In genomic region chr16:13714910-13715309, GRCm38 (mm10) we compare ENCODE assay signal across 27 mouse cellular contexts. TPM values are rescaled to one million over a fixed set of nuclear protein-coding genes. Genes with fewer than 3 reads are reported as not detected.
A peak's percentile ranks its signal among the peaks of the same experiment; 100 is the strongest.
DNase-seq lines count a peak whose midpoint lies in the region; ATAC-seq and TF ChIP-seq lines count a peak whose summit lies in the region.
"Had no signal": no experiment of that assay in that cellular context is flagged by ENCODE, and none has a peak within 500 bp of the region (broad histone marks: within the 10 kb centered on the region; RNA-seq: fewer than 3 reads in every experiment).

No protein-coding gene starts in this region.

- peak; percentile 20 for DNase-seq in kidney, adult 2 months
- DNase-seq in kidney, adult 11 months: no peak
- DNase-seq in stomach, postnatal 0 days (ENCODE audit: low spot score): no peak
- DNase-seq in spleen, postnatal 14 days (ENCODE audit: low spot score in 2 of 2): no peak
- DNase-seq: adrenal gland, postnatal 25 days; cerebellum, adult 18-20 months; cerebellum, adult 9-11 months; cerebellum, postnatal 36 days; gastrocnemius, postnatal 25 days; heart, adult 18-20 months; heart, postnatal 10 days had no signal

- H3K4me1 ChIP-seq in kidney, adult 2 months (ENCODE audit: control insufficient read depth, insufficient read depth, low read length): no peaks in the 10 kb centered on the region
- 0 out of 2 replicates have a peak, but pooled peaks cover 3% of the 10 kb centered on the region for H3K4me1 ChIP-seq in intestine, embryonic 15.5 days (replicated peaks)
- H3K4me1 ChIP-seq in small intestine, adult 2 months (ENCODE audit: control insufficient read depth, insufficient read depth, insufficient read length, low read length): peaks cover 24% of the 10 kb centered on the region; the same call in 1 of the 2 replicates
- H3K4me1 ChIP-seq in stomach, postnatal 0 days (replicated peaks; ENCODE audit: control insufficient read depth, insufficient read depth): no peaks in the 10 kb centered on the region
- no peaks in the 10 kb centered on the region for H3K4me1 ChIP-seq in kidney, embryonic 16.5 days (ENCODE audit: insufficient read depth, low read length)
- H3K4me1 ChIP-seq: embryonic facial prominence, embryonic 13.5 days; heart, embryonic 10.5 days had no signal

- TF ChIP-seq EP300 in stomach, postnatal 0 days (optimal IDR thresholded peaks at IDR 0.05): no peak

- H3K36me3 ChIP-seq in kidney, adult 2 months (ENCODE audit: control insufficient read depth, insufficient read depth, low read length): no peaks in the 10 kb centered on the region
- no peaks in the 10 kb centered on the region for H3K36me3 ChIP-seq in intestine, embryonic 15.5 days
- H3K36me3 ChIP-seq in small intestine, adult 2 months (ENCODE audit: control insufficient read depth, insufficient read depth, low read length): no peaks in the 10 kb centered on the region
- no peaks in the 10 kb centered on the region for H3K36me3 ChIP-seq in stomach, postnatal 0 days (ENCODE audit: control insufficient read depth, insufficient read depth, low read length)
- H3K36me3 ChIP-seq in kidney, embryonic 16.5 days (ENCODE audit: insufficient read depth, low read length): no peaks in the 10 kb centered on the region
- H3K36me3 ChIP-seq: embryonic facial prominence, embryonic 13.5 days; heart, embryonic 10.5 days had no signal

- 67% methylated on average over 3 of the region's 3 CpGs for WGBS in kidney, adult 2 months
- WGBS in intestine, embryonic 15.5 days: 58% methylated on average over 3 of the region's 3 CpGs
- WGBS in small intestine, adult 2 months: 28% methylated on average over 3 of the region's 3 CpGs
- WGBS in stomach, postnatal 0 days: 53% methylated on average over 3 of the region's 3 CpGs
- 89% methylated on average over 3 of the region's 3 CpGs for WGBS in kidney, embryonic 16.5 days

- no peak overlapping the region for H3K4me3 ChIP-seq in kidney, adult 2 months (ENCODE audit: insufficient read depth, low read depth, low read length)
- no peak overlapping the region for H3K4me3 ChIP-seq in intestine, embryonic 15.5 days (replicated peaks)
- H3K4me3 ChIP-seq in small intestine, adult 2 months (ENCODE audit: low read depth, low read length): no peak overlapping the region
- H3K4me3 ChIP-seq in stomach, postnatal 0 days (ENCODE audit: low read depth, low read length): no peak overlapping the region
- H3K4me3 ChIP-seq in kidney, embryonic 16.5 days (ENCODE audit: low read length): no peak overlapping the region
- H3K4me3 ChIP-seq: embryonic facial prominence, embryonic 13.5 days; heart, embryonic 10.5 days had no signal

- H3K4me2 ChIP-seq in intestine, embryonic 15.5 days (replicated peaks): no peak overlapping the region
- no peak overlapping the region for H3K4me2 ChIP-seq in stomach, postnatal 0 days (replicated peaks; ENCODE audit: low read depth)
- H3K4me2 ChIP-seq in kidney, embryonic 16.5 days (replicated peaks; ENCODE audit: low read depth, low read length): no peak overlapping the region
- H3K4me2 ChIP-seq: embryonic facial prominence, embryonic 13.5 days; hindbrain, embryonic 14.5 days had no signal

- H3K9me3 ChIP-seq in intestine, embryonic 15.5 days: no peaks in the 10 kb centered on the region
- H3K9me3 ChIP-seq in stomach, postnatal 0 days (ENCODE audit: control insufficient read depth, low read length): no peaks in the 10 kb centered on the region
- no peaks in the 10 kb centered on the region for H3K9me3 ChIP-seq in kidney, embryonic 16.5 days (ENCODE audit: low read length)
- H3K9me3 ChIP-seq: embryonic facial prominence, embryonic 13.5 days; heart, embryonic 10.5 days had no signal

- no peak for TF ChIP-seq POLR2A in kidney, adult 2 months (IDR thresholded peaks at IDR 0.05; ENCODE audit: low read depth, low read length)
- no peak for TF ChIP-seq POLR2A in small intestine, adult 2 months (IDR thresholded peaks at IDR 0.05; ENCODE audit: low read depth, low read length)

- H3K27ac ChIP-seq in kidney, adult 2 months (ENCODE audit: insufficient read depth, low read depth, low read length): no peak overlapping the region
- peak overlapping the region; percentile 85 for H3K27ac ChIP-seq in intestine, embryonic 15.5 days
- peak overlapping the region; percentile 90 for H3K27ac ChIP-seq in small intestine, adult 2 months (ENCODE audit: insufficient read depth, low read depth, low read length)
- peak overlapping the region; percentile 58 for H3K27ac ChIP-seq in stomach, postnatal 0 days (replicated peaks)
- H3K27ac ChIP-seq in kidney, embryonic 16.5 days (ENCODE audit: low read length): no peak overlapping the region
- H3K27ac ChIP-seq: embryonic facial prominence, embryonic 13.5 days; heart, embryonic 10.5 days; hindbrain, embryonic 14.5 days had no signal

- TF ChIP-seq CTCF in kidney, adult 2 months (conservative IDR thresholded peaks at IDR 0.05; ENCODE audit: insufficient read depth, insufficient read length, low read depth, low read length): no peak
- no peak for TF ChIP-seq CTCF in small intestine, adult 2 months (IDR thresholded peaks at IDR 0.05; ENCODE audit: extremely low read depth, insufficient read length, insufficient replicate concordance, low read depth, low read length)
- TF ChIP-seq CTCF in stomach, postnatal 0 days (IDR thresholded peaks at IDR 0.05; ENCODE audit: low read depth): no peak

- H3K27me3 ChIP-seq in kidney, adult 2 months (replicated peaks; ENCODE audit: control insufficient read depth, insufficient read depth, low read length): no peaks in the 10 kb centered on the region
- H3K27me3 ChIP-seq in intestine, embryonic 15.5 days (replicated peaks): no peaks in the 10 kb centered on the region
- no peaks in the 10 kb centered on the region for H3K27me3 ChIP-seq in small intestine, adult 2 months (ENCODE audit: control insufficient read depth, insufficient read depth, low read length)
- H3K27me3 ChIP-seq in stomach, postnatal 0 days (ENCODE audit: control insufficient read depth, insufficient read depth, low read length): no peaks in the 10 kb centered on the region
- no peaks in the 10 kb centered on the region for H3K27me3 ChIP-seq in kidney, embryonic 16.5 days (ENCODE audit: insufficient read depth, low read length)
- H3K27me3 ChIP-seq: embryonic facial prominence, embryonic 13.5 days; Patski had no signal

- peak; percentile 97 for ATAC-seq in intestine, embryonic 15.5 days
- ATAC-seq in stomach, postnatal 0 days (ENCODE audit: low FRiP score, low TSS enrichment): peak; percentile 95
- no peak for ATAC-seq in granulocyte monocyte progenitor cell, adult 5-6 weeks (replicated peaks; ENCODE audit: poor library complexity, severe bottlenecking)
- no peak for ATAC-seq in kidney, embryonic 16.5 days (ENCODE audit: low FRiP score, low TSS enrichment)
- ATAC-seq: activated CD4-positive, CD25-positive, alpha-beta regulatory T cell, adult 4 months; forebrain, embryonic 16.5 days; Patski had no signal

- no peak overlapping the region for H3K9ac ChIP-seq in intestine, embryonic 15.5 days
- H3K9ac ChIP-seq in stomach, postnatal 0 days (ENCODE audit: low read length): no peak overlapping the region
- H3K9ac ChIP-seq in kidney, embryonic 16.5 days (replicated peaks; ENCODE audit: low read length): no peak overlapping the region
- H3K9ac ChIP-seq: embryonic facial prominence, embryonic 13.5 days; hindbrain, embryonic 14.5 days had no signal

RNA-seq across cellular contexts. Expression of gene Pla2g10, which starts 15.9 kb away (rescaled TPM):
- polyA plus RNA-seq in kidney, adult 2 months (2012; rRNA removed): 0.10 and 0.58 TPM in 2 replicates
- polyA plus RNA-seq in intestine, embryonic 15.5 days (2015; fragmentation: Nextera tagmentation; extraction: Ambion mirVana): 4.8 and 7.9 TPM in 2 replicates
- polyA plus RNA-seq in small intestine, adult 2 months (2012; rRNA removed): 9.5 and 21.3 TPM in 2 replicates
- 142 and 153 TPM in 2 replicates for polyA plus RNA-seq in stomach, postnatal 0 days (2015; fragmentation: Nextera tagmentation; extraction: Ambion mirVana)
- not detected in 2 replicates for total RNA-seq in granulocyte monocyte progenitor cell, adult 5-6 weeks (2014; fragmentation: Nextera tagmentation)
- not detected in 2 replicates for total RNA-seq in granulocyte monocyte progenitor cell, adult 5-6 weeks (2017)
- 0.35 TPM in 1 of 2 replicates, not detected in the other for polyA plus RNA-seq in kidney, embryonic 16.5 days (2015; fragmentation: Nextera tagmentation; extraction: Ambion mirVana)
- total RNA-seq: adrenal gland, adult 18-20 months; adrenal gland, postnatal 25 days; gastrocnemius, adult 18-20 months; gastrocnemius, postnatal 25 days; heart, adult 18-20 months; heart, postnatal 10 days; hematopoietic stem cell, adult 5-6 weeks had no signal
- polyA plus RNA-seq: activated CD4-positive, CD25-positive, alpha-beta regulatory T cell, adult 4 months; C2C12; forebrain, embryonic 16.5 days; frontal cortex, adult 2 months; heart, embryonic 14.5 days; Patski had no signal

RNA-seq across cellular contexts. Expression of gene 3110001I22Rik, which starts 43.2 kb away (rescaled TPM):
- 0.83 and 0.92 TPM in 2 replicates for polyA plus RNA-seq in kidney, adult 2 months (2012; rRNA removed)
- polyA plus RNA-seq in intestine, embryonic 15.5 days (2015; fragmentation: Nextera tagmentation; extraction: Ambion mirVana): 3.7 and 4.7 TPM in 2 replicates
- 0.46 and 1.2 TPM in 2 replicates for polyA plus RNA-seq in small intestine, adult 2 months (2012; rRNA removed)
- polyA plus RNA-seq in stomach, postnatal 0 days (2015; fragmentation: Nextera tagmentation; extraction: Ambion mirVana): 3.0 and 3.3 TPM in 2 replicates
- 10.4 and 21.6 TPM in 2 replicates for total RNA-seq in granulocyte monocyte progenitor cell, adult 5-6 weeks (2014; fragmentation: Nextera tagmentation)
- 23.8 and 25.2 TPM in 2 replicates for total RNA-seq in granulocyte monocyte progenitor cell, adult 5-6 weeks (2017)
- 4.9 and 5.9 TPM in 2 replicates for polyA plus RNA-seq in kidney, embryonic 16.5 days (2015; fragmentation: Nextera tagmentation; extraction: Ambion mirVana)

RNA-seq across cellular contexts. Expression of gene Bfar, which starts 43.3 kb away (rescaled TPM):
- polyA plus RNA-seq in kidney, adult 2 months (2012; rRNA removed): 30.2 and 31.2 TPM in 2 replicates
- polyA plus RNA-seq in intestine, embryonic 15.5 days (2015; fragmentation: Nextera tagmentation; extraction: Ambion mirVana): 38.1 and 38.7 TPM in 2 replicates
- polyA plus RNA-seq in small intestine, adult 2 months (2012; rRNA removed): 6.2 and 12.8 TPM in 2 replicates
- polyA plus RNA-seq in stomach, postnatal 0 days (2015; fragmentation: Nextera tagmentation; extraction: Ambion mirVana): 21.5 and 22.0 TPM in 2 replicates
- 48.1 and 52.9 TPM in 2 replicates for total RNA-seq in granulocyte monocyte progenitor cell, adult 5-6 weeks (2014; fragmentation: Nextera tagmentation)
- total RNA-seq in granulocyte monocyte progenitor cell, adult 5-6 weeks (2017): 49.8 and 65.2 TPM in 2 replicates
- 53.7 and 58.0 TPM in 2 replicates for polyA plus RNA-seq in kidney, embryonic 16.5 days (2015; fragmentation: Nextera tagmentation; extraction: Ambion mirVana)

RNA-seq across cellular contexts. Expression of gene Parn, which starts 46.9 kb away (rescaled TPM):
- polyA plus RNA-seq in kidney, adult 2 months (2012; rRNA removed): 12.3 and 15.1 TPM in 2 replicates
- polyA plus RNA-seq in intestine, embryonic 15.5 days (2015; fragmentation: Nextera tagmentation; extraction: Ambion mirVana): 38.6 and 38.7 TPM in 2 replicates
- polyA plus RNA-seq in small intestine, adult 2 months (2012; rRNA removed): 3.8 and 9.5 TPM in 2 replicates
- 23.7 and 24.8 TPM in 2 replicates for polyA plus RNA-seq in stomach, postnatal 0 days (2015; fragmentation: Nextera tagmentation; extraction: Ambion mirVana)
- total RNA-seq in granulocyte monocyte progenitor cell, adult 5-6 weeks (2014; fragmentation: Nextera tagmentation): 18.8 and 32.3 TPM in 2 replicates
- total RNA-seq in granulocyte monocyte progenitor cell, adult 5-6 weeks (2017): 49.3 and 55.0 TPM in 2 replicates
- polyA plus RNA-seq in kidney, embryonic 16.5 days (2015; fragmentation: Nextera tagmentation; extraction: Ambion mirVana): 48.3 and 49.1 TPM in 2 replicates

Comparison
In these comparisons a context has a peak if more than half of its experiments do, and no peak if none do; other contexts are left out.
1. H3K27ac ChIP-seq: peak in intestine, embryonic 15.5 days (single experiment), small intestine, adult 2 months (single experiment) and stomach, postnatal 0 days (single experiment); none in kidney, adult 2 months (single experiment) and kidney, embryonic 16.5 days (single experiment).
2. ATAC-seq: peak in intestine, embryonic 15.5 days (single experiment) and stomach, postnatal 0 days (single experiment); none in granulocyte monocyte progenitor cell, adult 5-6 weeks (single experiment) and kidney, embryonic 16.5 days (single experiment).